Mouse (Mus musculus): ENCODE measurements around the gene Cox20. TPM values are rescaled to one million over a fixed set of nuclear protein-coding genes. Genes with fewer than 3 reads are reported as not detected.

The Cox20 gene
- polyA plus RNA-seq, 1 experiment: 314 TPM

DNA sequence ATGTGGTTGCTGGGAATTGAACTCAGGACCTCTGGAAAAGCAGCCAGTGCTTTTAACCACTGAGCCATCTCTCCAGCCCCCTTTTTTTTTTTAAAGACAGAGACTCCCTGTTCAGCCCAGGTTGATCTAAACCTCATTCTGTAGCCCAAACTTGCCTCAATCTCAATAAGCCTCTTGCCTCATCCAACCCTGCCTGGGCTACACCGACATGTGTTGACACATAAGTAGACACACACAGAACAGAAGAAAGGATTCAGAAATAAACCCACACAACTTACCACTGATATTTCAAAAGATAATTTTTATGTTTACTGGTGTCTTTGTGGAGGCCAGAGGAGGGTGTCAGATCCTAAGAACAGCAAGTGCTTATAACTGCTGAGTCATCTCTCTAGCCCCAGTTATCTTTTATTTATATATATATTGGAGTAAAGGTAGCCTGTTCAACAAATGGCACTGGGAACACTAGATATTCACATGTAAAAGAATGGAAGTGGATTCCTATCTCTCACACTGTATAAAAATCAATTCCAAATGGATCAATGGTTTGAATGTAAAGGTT is 5.8 kb upstream of the Cox20 start:
- Histone ChIP-seq H3K4me1 (ENCODE audit: control insufficient read depth, insufficient read depth, insufficient read length, low read length) (no peaks in the 10 kb centered on the region), H3K27ac (replicated peaks; ENCODE audit: low read depth, low read length) (no peak overlapping the region), H3K4me3 (ENCODE audit: insufficient read depth, low read depth, low read length) (no peak overlapping the region)

DNA sequence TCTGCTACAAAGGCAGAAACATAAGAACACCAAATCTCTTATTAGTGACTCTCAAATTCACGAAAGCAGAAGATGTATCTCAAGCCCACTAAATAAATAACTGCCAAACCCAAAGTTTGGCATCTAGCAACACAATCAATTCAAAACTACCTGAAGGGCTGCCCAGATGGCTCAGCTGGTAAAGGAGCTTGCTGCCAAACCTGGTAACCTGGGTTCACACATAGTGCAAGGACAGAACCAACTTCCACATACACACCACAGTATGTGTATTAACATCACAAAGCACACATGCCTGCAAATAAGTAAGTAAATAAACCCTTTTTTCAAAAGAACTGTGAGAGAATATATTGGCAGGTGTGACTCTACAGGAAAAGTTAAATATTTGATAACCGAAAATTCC is 4.7 kb upstream of the Cox20 start:
- no peak overlapping the region for H3K27ac ChIP-seq (replicated peaks; ENCODE audit: low read depth, low read length)
- H3K4me3 ChIP-seq (ENCODE audit: insufficient read depth, low read depth, low read length): no peak overlapping the region
- H3K4me1 ChIP-seq (ENCODE audit: control insufficient read depth, insufficient read depth, insufficient read length, low read length): no peaks in the 10 kb centered on the region

DNA sequence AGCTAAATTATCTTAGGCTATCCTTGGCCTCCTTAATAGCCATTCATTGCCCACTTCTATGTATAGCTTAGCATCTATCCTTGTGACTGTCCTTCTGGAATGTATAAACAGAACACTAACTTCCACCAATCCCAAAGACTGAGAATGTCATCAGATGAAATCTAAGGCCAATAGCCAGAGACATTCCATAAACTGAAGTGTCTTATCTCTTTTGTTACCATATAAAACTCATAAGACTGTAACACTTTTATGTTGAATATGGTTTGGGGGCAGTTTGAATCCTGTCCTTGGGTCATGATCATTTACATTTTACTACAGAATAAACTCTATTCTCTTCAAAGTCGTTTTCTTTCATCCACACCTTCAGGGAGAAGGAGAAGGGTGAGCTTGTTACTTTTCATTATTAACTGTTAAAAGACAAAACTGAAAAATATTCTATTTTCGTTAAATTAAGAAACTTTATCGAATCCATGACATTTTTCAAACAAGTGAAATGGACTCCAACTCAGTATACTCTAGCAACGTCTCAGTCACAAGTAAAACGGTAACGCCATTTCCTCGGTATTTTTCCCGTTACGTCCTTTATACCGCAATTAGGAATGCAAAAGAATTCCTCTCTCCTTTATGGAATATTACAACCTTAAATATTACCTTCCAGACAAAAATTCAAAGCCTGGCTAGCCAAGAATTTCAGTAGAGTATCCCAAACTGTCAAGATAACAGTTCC is 1.5 kb upstream of the Cox20 start:
- H3K4me1 ChIP-seq (ENCODE audit: control insufficient read depth, insufficient read depth, insufficient read length, low read length): no peaks in the 10 kb centered on the region; the same call in 1 of the 2 replicates
- H3K27ac ChIP-seq (replicated peaks; ENCODE audit: low read depth, low read length): peak overlapping the region; percentile 100
- H3K4me3 ChIP-seq (ENCODE audit: insufficient read depth, low read depth, low read length): peak overlapping the region; percentile 19

DNA sequence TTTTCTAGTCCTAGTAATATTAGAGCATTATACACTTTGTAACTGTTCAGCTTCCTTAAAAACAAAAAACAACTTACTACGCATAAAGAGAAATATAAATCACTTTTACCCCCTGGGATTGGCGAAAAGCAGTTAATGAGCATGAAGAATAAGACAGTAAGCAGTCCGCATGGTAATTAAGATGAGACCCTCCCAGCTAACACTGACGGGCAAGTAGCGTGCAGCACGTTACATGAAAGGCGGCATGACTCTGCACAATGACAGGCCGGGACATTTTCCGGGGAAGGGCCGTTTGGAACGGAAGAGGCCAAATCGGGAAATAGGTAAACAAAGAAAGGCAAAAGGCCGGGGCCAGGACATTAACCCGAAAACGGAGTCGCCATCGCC is 935 bp upstream of the Cox20 start:
- Histone ChIP-seq H3K4me3 (ENCODE audit: insufficient read depth, low read depth, low read length) (peak overlapping the region; percentile 85), H3K27ac (replicated peaks; ENCODE audit: low read depth, low read length) (peak overlapping the region; percentile 100)

DNA sequence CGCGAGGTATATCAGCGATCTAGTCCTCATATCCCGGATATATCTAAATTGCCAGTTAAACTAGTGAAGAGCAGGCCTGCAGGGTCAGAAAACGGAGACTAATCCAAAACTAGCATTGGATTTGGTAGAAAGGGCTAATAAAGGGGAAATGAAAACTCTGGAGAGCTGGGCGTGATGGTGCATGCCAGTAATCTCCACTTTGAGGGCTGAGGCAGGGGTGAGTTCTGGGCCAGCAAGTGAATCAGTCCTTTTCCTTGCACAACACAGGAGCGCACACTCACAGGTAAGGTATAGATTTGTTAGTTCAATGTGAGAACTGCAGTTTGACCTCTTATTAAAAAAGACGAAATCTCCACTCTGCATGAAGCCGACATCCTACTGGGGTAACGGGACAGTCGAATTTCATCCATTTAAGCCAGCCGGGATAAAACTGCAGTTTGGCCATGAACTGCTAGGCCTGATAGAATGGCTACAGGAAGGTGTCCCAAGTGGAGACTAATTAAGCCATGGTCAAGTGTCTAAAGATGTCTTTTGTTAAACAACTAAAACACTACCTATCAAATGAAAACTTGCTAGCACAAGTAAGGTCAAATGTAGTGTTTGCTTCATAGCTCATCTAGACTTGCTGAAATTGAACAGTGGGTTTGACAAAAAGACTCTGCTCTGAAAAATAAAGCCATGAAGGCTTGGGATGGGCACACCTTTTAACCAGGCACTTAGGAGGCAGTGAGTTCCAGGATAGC is 536 bp downstream of the Cox20 start:
- peak overlapping the region; percentile 85 for H3K4me3 ChIP-seq (ENCODE audit: insufficient read depth, low read depth, low read length)
- peak overlapping the region; percentile 87 for H3K27ac ChIP-seq (replicated peaks; ENCODE audit: low read depth, low read length)

More for the DNA sequence above, 935 bp upstream of the Cox20 start:
- no peaks in the 10 kb centered on the region; the same call in 1 of the 2 replicates for H3K4me1 ChIP-seq (ENCODE audit: control insufficient read depth, insufficient read depth, insufficient read length, low read length)

DNA sequence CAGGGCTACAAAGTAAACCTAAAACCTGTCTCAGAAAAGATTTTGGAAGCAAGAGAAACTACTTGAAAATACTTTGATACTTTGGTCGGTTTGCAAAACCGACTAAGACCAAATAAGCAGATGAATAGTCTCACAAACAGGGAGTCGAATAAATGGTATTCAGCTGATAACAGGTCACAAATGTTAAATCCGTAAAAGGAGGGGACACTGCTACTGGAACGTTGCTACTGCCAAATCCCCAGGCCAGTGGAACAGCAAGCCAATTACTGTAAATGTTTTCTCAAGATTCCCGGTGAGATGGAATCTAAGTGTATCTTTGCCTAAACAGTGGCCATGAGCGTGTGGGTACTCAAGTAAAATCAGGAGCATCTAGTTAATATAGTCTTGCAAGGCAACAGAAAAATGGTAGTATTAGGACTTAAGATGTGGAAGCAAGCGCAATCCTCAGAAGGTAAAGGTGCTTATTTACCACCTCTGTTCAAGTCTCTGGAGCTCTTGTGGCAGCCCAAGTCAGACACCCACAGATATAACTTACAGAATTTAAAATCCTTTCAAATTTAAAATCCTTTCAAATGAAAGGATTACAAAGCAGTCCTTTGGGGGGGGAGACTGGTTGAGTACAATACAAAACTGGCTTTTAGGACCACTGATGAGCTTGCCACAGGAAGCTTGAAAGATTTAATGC is 1.2 kb downstream of the Cox20 start:
- Histone ChIP-seq H3K4me3 (ENCODE audit: insufficient read depth, low read depth, low read length) (peak overlapping the region; percentile 85), H3K4me1 (ENCODE audit: control insufficient read depth, insufficient read depth, insufficient read length, low read length) (no peaks in the 10 kb centered on the region; the same call in 1 of the 2 replicates), H3K27ac (replicated peaks; ENCODE audit: low read depth, low read length) (peak overlapping the region; percentile 87)

More for the DNA sequence above, 536 bp downstream of the Cox20 start:
- no peaks in the 10 kb centered on the region; the same call in 1 of the 2 replicates for H3K4me1 ChIP-seq (ENCODE audit: control insufficient read depth, insufficient read depth, insufficient read length, low read length)

DNA sequence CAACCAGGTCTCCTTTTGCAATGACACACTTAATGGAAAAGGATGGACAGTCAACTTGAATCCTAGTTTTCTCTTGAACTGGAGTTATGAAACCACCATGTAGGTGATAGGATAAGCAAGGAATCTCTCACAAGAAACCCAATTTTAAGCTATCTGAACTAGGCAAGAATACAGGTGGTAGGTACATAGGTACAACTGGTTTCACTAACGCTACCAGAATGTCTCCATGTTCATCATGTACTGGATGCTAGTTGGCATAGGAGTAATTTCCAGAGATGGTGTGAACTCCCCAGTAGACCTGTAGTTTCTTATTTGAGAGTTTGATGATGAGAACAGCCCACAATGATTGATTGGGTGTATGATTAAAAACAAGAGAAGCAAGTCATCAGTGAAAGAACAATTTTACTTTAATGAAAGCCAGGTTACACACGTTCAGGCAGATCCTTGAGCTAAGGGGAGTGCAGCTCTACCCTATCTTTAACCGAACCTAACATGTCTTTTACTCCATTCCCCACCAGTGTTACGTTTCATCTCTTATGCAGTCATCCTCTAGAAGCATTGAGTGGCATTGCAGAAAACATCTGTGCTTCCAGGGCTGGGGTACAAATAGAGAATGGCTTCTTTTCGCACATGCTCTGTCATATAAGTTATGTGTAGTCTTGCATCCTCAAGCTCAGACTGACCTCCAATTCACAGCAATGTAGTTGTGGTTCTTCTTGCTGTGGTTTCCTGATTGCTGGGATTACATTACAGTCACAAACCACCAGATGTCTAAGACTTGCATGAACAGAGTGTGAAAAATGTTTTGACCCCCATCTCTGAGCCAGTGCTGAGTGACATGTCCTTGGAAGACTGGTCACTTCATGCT is 2.0 kb downstream of the Cox20 start:
- H3K4me1 ChIP-seq (ENCODE audit: control insufficient read depth, insufficient read depth, insufficient read length, low read length): no peaks in the 10 kb centered on the region; the same call in 1 of the 2 replicates
- peak overlapping the region; percentile 87; the same call in 1 of the 2 replicates for H3K27ac ChIP-seq (replicated peaks; ENCODE audit: low read depth, low read length)
- peak overlapping the region; percentile 85 for H3K4me3 ChIP-seq (ENCODE audit: insufficient read depth, low read depth, low read length)

DNA sequence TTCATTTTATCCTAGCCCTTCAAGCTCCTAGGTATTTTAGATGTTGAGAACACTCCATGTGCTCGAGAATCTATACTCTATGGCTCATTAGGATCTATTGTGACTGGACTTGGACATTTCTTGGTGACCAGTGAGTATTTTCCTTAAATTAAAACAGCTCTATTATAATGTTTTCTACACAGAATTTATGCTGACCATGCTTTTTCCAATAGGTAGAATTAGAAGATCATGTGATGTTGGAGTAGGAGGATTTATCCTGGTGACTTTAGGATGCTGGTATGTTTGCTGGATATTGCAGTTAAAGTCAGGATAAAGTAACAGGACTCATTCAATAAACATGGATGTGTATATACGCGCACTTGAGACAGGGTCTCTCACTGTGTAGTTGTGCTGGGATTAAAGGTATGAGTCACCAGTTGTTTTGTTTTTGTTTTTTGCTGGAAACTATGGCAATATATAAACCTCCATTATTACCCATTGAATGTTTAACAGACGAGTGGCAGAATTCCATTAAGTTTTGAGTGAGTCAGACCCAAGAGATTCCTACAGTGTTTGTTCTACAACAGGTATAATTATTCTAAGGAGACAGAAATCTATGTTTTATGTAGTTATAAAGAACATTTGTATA is 2.9 kb downstream of the Cox20 start:
- Histone ChIP-seq H3K4me1 (ENCODE audit: control insufficient read depth, insufficient read depth, insufficient read length, low read length) (no peaks in the 10 kb centered on the region; the same call in 1 of the 2 replicates), H3K27ac (replicated peaks; ENCODE audit: low read depth, low read length) (no peak overlapping the region), H3K4me3 (ENCODE audit: insufficient read depth, low read depth, low read length) (no peak overlapping the region)

DNA sequence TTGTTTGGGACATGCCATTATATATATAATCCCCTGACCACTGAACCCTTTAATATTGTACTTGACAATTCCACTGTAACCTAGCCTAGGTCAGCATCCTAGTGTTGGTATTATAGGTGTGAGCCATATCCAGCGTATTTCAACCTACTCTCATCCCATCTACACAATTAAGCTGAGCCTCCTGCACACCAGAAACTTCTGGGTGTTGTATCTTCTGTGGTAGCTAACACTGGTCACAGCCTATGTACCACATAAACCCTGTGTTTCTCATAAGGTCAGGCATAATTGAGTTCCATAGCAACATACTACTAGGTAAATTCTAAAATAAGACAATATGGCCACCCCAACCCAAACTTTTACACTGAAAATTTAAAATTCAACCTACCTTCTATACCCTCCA is 4.3 kb downstream of the Cox20 start:
- no peak overlapping the region for H3K4me3 ChIP-seq (ENCODE audit: insufficient read depth, low read depth, low read length)
- no peak overlapping the region for H3K27ac ChIP-seq (replicated peaks; ENCODE audit: low read depth, low read length)
- no peaks in the 10 kb centered on the region; the same call in 1 of the 2 replicates for H3K4me1 ChIP-seq (ENCODE audit: control insufficient read depth, insufficient read depth, insufficient read length, low read length)

DNA sequence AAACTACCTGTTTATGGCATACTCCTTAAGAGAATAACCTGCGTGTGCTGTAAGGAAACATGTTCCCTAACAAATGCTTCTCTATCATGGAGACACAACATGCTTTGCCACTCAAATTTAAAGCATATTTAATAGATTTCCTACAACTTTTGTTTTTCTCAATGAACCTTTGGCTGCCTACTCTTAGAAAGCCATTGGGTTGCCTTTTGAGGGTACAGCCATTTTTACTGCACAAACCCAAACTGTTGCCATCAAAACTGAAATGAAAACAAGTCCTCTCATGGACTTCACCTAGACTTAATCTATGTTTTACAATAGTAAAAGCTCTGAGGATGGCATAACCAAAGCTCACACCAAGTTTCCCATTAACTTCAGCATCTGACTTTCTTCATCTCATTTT is 5.6 kb downstream of the Cox20 start:
- H3K27ac ChIP-seq (replicated peaks; ENCODE audit: low read depth, low read length): no peak overlapping the region
- no peak overlapping the region for H3K4me3 ChIP-seq (ENCODE audit: insufficient read depth, low read depth, low read length)
- no peaks in the 10 kb centered on the region; the same call in 1 of the 2 replicates for H3K4me1 ChIP-seq (ENCODE audit: control insufficient read depth, insufficient read depth, insufficient read length, low read length)

DNA sequence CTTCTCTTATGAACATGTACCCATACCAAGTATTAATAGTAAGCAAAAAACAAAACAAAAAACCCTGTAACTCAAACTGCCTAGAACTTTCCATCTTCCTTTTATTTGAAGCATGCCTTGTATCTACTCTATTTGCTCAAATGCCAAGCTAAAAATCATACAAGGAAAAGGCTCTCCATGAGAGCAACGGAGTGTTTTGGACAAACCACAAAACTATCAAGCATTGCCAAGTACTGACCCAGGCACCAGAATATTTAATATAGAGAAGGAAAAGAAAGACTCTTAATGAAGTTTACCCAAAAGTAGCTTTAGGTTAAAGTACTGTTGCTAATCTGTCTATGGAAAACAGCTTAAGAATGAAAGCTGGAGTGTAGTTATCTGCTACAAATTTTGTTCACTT is 7.4 kb downstream of the Cox20 start:
- H3K4me3 ChIP-seq (ENCODE audit: insufficient read depth, low read depth, low read length): no peak overlapping the region
- H3K4me1 ChIP-seq (ENCODE audit: control insufficient read depth, insufficient read depth, insufficient read length, low read length): no peaks in the 10 kb centered on the region; the same call in 1 of the 2 replicates
- no peak overlapping the region for H3K27ac ChIP-seq (replicated peaks; ENCODE audit: low read depth, low read length)

DNA sequence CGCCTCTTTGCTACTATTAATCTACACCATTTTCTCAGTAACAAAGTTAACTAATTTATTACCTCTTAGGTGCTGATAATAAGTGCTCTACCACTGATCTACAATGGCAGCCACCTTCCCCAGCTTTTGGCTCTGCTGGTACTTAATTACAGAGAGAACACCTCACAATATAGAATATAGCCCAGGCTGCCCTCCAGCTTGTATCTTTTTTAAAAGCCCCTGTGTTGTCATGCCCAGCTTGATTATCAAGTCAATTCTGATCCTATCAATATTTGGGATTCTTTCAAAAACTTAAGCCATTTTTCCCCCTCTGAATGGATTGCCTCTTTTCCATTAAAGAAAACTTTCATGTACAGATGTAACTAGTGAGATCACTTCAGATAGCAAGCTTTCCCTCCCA is 8.0 kb downstream of the Cox20 start:
- H3K4me3 ChIP-seq (ENCODE audit: insufficient read depth, low read depth, low read length): no peak overlapping the region
- no peak overlapping the region for H3K27ac ChIP-seq (replicated peaks; ENCODE audit: low read depth, low read length)

DNA sequence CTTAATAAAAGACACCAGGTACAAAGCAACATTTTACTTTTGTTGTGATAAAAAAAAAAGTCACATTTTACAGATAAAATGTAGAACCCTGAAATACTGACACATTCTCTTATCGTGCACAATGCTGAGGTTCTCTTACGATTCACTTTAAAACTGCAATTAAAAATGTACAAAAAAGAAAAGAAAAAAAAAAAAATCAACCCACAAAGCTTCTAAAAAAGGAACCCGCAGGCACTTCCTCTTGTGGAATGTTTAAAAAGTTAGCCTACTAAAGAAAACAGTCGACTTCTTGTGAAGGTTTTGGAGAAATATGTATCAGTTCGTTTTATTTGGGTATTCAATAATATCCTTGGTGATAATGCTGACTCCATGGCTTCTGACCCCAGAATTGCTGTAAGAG is 10.1 kb downstream of the Cox20 start:
- Histone ChIP-seq H3K4me3 (ENCODE audit: insufficient read depth, low read depth, low read length) (no peak overlapping the region), H3K4me1 (ENCODE audit: control insufficient read depth, insufficient read depth, insufficient read length, low read length) (no peaks in the 10 kb centered on the region)

More for the DNA sequence above, 8.0 kb downstream of the Cox20 start:
- H3K4me1 ChIP-seq (ENCODE audit: control insufficient read depth, insufficient read depth, insufficient read length, low read length): no peaks in the 10 kb centered on the region

DNA sequence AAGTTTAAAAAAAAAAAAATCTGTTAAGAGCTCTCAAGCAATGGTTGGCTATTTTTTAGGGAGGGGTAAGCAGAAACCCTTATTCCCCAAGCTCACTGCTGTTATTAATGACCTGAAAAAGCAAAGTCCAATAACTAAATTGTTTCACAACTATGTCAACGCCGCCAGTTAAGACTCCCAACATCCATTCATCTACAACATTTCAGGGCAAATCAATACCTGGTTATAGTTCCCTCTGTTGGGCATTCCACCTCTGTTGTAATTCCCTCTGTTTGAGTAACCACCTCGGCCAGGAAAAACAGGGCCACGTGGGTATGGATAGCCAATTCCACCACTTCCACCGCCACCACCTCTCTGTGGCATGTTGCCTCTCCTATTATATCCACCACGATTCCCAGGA is 11.0 kb downstream of the Cox20 start:
- Histone ChIP-seq H3K27ac (replicated peaks; ENCODE audit: low read depth, low read length) (no peak overlapping the region), H3K4me3 (ENCODE audit: insufficient read depth, low read depth, low read length) (no peak overlapping the region), H3K4me1 (ENCODE audit: control insufficient read depth, insufficient read depth, insufficient read length, low read length) (no peaks in the 10 kb centered on the region)

More for the DNA sequence above, 10.1 kb downstream of the Cox20 start:
- no peak overlapping the region for H3K27ac ChIP-seq (replicated peaks; ENCODE audit: low read depth, low read length)

Data from brown adipose tissue, adult 24 weeks (tissue).